Mouse (Mus musculus): ENCODE measurements around the gene Amdhd2. TPM values are rescaled to one million over a fixed set of nuclear protein-coding genes. Genes with fewer than 3 reads are reported as not detected.
"Not testable (repeated sequence)": the region's sequence is repeated elsewhere in the genome, so short reads cannot be mapped to it uniquely, and the experiment has no call there.

The Amdhd2 gene
- total RNA-seq, 2 experiments from 2014 or later = 30.2 to 32.0 TPM

GRCm38 (mm10) chr17:24157526-24157925 lies 6.0 kb downstream of the Amdhd2 start:
- intact Hi-C loops (cut with DNase I) = no loop called here
- no peak for DNase-seq

GRCm38 (mm10) chr17:24157121-24157520 lies 6.4 kb downstream of the Amdhd2 start:
- intact Hi-C loops (cut with DNase I) = no loop called here
- no peak for DNase-seq

- no peak for DNase-seq
- intact Hi-C loops (cut with DNase I) = no loop called here
Observed at GRCm38 (mm10) chr17:24156394-24156793, 7.2 kb downstream of the Amdhd2 start.

- no peak for DNase-seq
- intact Hi-C loops (cut with DNase I) = no loop called here
Observed at GRCm38 (mm10) chr17:24155742-24156141, 7.8 kb downstream of the Amdhd2 start.

GRCm38 (mm10) chr17:24154463-24154862 lies 9.1 kb downstream of the Amdhd2 start:
- no peak for DNase-seq
- intact Hi-C loops (cut with DNase I) = no loop called here

GRCm38 (mm10) chr17:24151890-24152563 lies 11.5 kb downstream of the Amdhd2 start:
- peak; percentile 81 for DNase-seq
- intact Hi-C loops (cut with DNase I) = no loop called here

- no peak for DNase-seq
- intact Hi-C loops (cut with DNase I) = no loop called here
Observed at GRCm38 (mm10) chr17:24151382-24151781, 12.2 kb downstream of the Amdhd2 start.

- no peak for DNase-seq
- intact Hi-C loops (cut with DNase I) = no loop called here
Observed at GRCm38 (mm10) chr17:24150824-24151223, 12.7 kb downstream of the Amdhd2 start, which contains the start of gene Pdpk1. Gene Pdpk1 (minus strand): TSS chr17:24150924.

GRCm38 (mm10) chr17:24149421-24149820 lies 14.1 kb downstream of the Amdhd2 start:
- no peak for DNase-seq

GRCm38 (mm10) chr17:24142897-24143296 lies 20.7 kb downstream of the Amdhd2 start:
- no peak for DNase-seq
- intact Hi-C loops (cut with DNase I) = no loop called here

More at GRCm38 (mm10) chr17:24149421-24149820, 14.1 kb downstream of the Amdhd2 start:
- intact Hi-C loops (cut with DNase I) = no loop called here

- intact Hi-C loops (cut with DNase I) = no loop called here
Observed at GRCm38 (mm10) chr17:24141425-24141920, 22.1 kb downstream of the Amdhd2 start.

GRCm38 (mm10) chr17:24140845-24141424 lies 22.6 kb downstream of the Amdhd2 start:
- peak; percentile 44 for DNase-seq
- intact Hi-C loops (cut with DNase I) = no loop called here

More at GRCm38 (mm10) chr17:24141425-24141920, 22.1 kb downstream of the Amdhd2 start:
- peak; percentile 98 for DNase-seq

- DNase-seq = no peak
- intact Hi-C loops (cut with DNase I) = no loop called here
Observed at GRCm38 (mm10) chr17:24139968-24140367, 23.6 kb downstream of the Amdhd2 start.

- intact Hi-C loops (cut with DNase I) = no loop called here
- no peak for DNase-seq
Observed at GRCm38 (mm10) chr17:24139256-24139655, 24.3 kb downstream of the Amdhd2 start.

GRCm38 (mm10) chr17:24137226-24137880 lies 26.2 kb downstream of the Amdhd2 start:
- intact Hi-C loops (cut with DNase I) = no loop called here
- DNase-seq = no peak

GRCm38 (mm10) chr17:24134062-24134461 lies 29.5 kb downstream of the Amdhd2 start:
- intact Hi-C loops (cut with DNase I) = no loop called here
- DNase-seq = no peak

GRCm38 (mm10) chr17:24132919-24133318 lies 30.6 kb downstream of the Amdhd2 start:
- DNase-seq; intact Hi-C loops (cut with DNase I): not testable (repeated sequence)

- DNase-seq = no peak
- intact Hi-C loops (cut with DNase I) = no loop called here
Observed at GRCm38 (mm10) chr17:24131570-24131969, 32.0 kb downstream of the Amdhd2 start.

GRCm38 (mm10) chr17:24129246-24129645 lies 34.3 kb downstream of the Amdhd2 start:
- intact Hi-C loops (cut with DNase I); DNase-seq: not testable (repeated sequence)

GRCm38 (mm10) chr17:24127592-24127991 lies 36.0 kb downstream of the Amdhd2 start:
- no peak for DNase-seq
- intact Hi-C loops (cut with DNase I) = no loop called here

GRCm38 (mm10) chr17:24126801-24127200 lies 36.8 kb downstream of the Amdhd2 start:
- DNase-seq = no peak
- intact Hi-C loops (cut with DNase I) = no loop called here

- intact Hi-C loops (cut with DNase I) = no loop called here
- DNase-seq = no peak
Observed at GRCm38 (mm10) chr17:24119446-24119845, 44.1 kb downstream of the Amdhd2 start.
